In the genomic region with DNA sequence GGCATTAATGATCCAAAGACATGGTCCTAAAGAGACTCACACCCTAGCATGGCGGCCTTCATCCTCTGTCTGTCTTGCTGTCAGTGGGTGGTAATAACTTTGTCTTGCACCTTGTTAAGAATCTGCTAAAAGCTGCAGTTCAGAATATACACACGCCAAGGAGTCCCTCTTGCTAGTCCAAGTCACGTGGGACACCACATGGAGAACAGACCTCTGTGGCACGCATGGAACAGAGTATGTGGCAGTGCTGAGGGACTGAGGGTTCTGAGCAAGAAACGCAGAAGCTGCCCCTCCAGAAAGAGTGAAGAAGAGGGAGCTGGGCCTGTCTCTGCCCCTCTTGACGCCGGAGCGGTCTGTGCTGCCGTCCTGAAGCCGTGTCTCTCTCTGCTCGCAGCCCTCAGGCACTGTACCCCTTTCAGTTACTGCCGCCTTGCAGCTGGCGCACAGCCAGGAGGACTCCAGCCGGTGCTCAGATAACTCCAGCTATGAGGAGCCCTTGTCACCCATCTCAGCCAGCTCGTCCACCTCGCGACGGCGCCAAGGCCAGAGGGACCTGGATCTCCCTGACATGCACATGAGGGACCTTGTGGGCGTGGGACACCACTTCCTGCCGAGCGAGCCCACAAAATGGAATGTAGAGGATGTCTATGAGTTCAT, we compare ENCODE assay signal across 11 mouse cellular contexts. TPM values are rescaled to one million over a fixed set of nuclear protein-coding genes. Genes with fewer than 3 reads are reported as not detected.
A peak's percentile ranks its signal among the peaks of the same experiment; 100 is the strongest.
DNase-seq lines count a peak whose midpoint lies in the region; ATAC-seq lines count a peak whose summit lies in the region.
"Had no signal": no experiment of that assay in that cellular context is flagged by ENCODE, and none has a peak within 500 bp of the region (broad histone marks: within the 10 kb centered on the region; RNA-seq: fewer than 3 reads in every experiment).

No protein-coding gene starts in this region.

- DNase-seq in frontal cortex, postnatal 14 days (ENCODE audit: low spot score in 2 of 2), result no peak
- DNase-seq in left cerebral cortex, postnatal 4 days, result peak; percentile 53
- no peak for DNase-seq in left cerebral cortex, adult 18-20 months (ENCODE audit: low spot score in 2 of 2)
- DNase-seq in adrenal gland, postnatal 10 days, result peak; percentile 75
- no peak for DNase-seq in urinary bladder, postnatal 10 days (ENCODE audit: low spot score)
- DNase-seq in gastrocnemius, postnatal 36 days, result no peak
- DNase-seq: kidney, postnatal 14 days; right cerebral cortex, postnatal 4 days; thymus, postnatal 25 days had no signal

- 0 out of 2 replicates have a peak, but pooled peaks have one; percentile 41 for ATAC-seq in frontal cortex, adult (ENCODE audit: low TSS enrichment)
- peak; percentile 45; the same call in 1 of the 2 replicates for ATAC-seq in common myeloid progenitor, adult 5-6 weeks (replicated peaks; ENCODE audit: low read depth, poor library complexity, severe bottlenecking)

- intact Hi-C loops in left cerebral cortex, postnatal 4 days (cut with DNase I), result loop anchor here (2.0 kb wide), 1 partner anchor 37 kb away; no protein-coding TSS in a partner anchor
- intact Hi-C loops in gastrocnemius, postnatal 36 days (cut with DNase I), result no loop called here

RNA-seq across cellular contexts. Expression of a gene that starts 7.4 kb away (rescaled TPM):
- 1 to 10 TPM; 1.1 to 1.3 TPM for total RNA-seq in left cerebral cortex, postnatal 4 days (2021)
- under 1 TPM; 0.28 to 0.37 TPM for total RNA-seq in left cerebral cortex, adult 18-20 months (2021)
- total RNA-seq in adrenal gland, postnatal 10 days (2021), result under 1 TPM; 0.12 TPM
- total RNA-seq in common myeloid progenitor, adult 5-6 weeks (2017), result 0.09 TPM in 1 of 2 replicates, not detected in the other
- total RNA-seq in gastrocnemius, postnatal 36 days (2021), result under 1 TPM; 0.10 to 0.20 TPM

RNA-seq across cellular contexts. Expression of a gene that starts 58.1 kb away (rescaled TPM):
- total RNA-seq in left cerebral cortex, postnatal 4 days (2021), result 10 to 100 TPM; 62.4 to 66.2 TPM
- total RNA-seq in left cerebral cortex, adult 18-20 months (2021), result 10 to 100 TPM; 23.6 to 27.3 TPM
- total RNA-seq in adrenal gland, postnatal 10 days (2021), result 10 to 100 TPM; 33.7 to 36.5 TPM
- total RNA-seq in common myeloid progenitor, adult 5-6 weeks (2017), result 8.1 and 14.6 TPM in 2 replicates
- 10 to 100 TPM in 1 of 2 experiments, 1 to 10 TPM in 1; 8.4 to 10.4 TPM for total RNA-seq in gastrocnemius, postnatal 36 days (2021)

Comparison
In these comparisons a context has a peak if more than half of its experiments do, and no peak if none do; other contexts are left out.
1. DNase-seq: peak in left cerebral cortex, postnatal 4 days (single experiment) and adrenal gland, postnatal 10 days (single experiment); none in frontal cortex, postnatal 14 days (0 of 2), left cerebral cortex, adult 18-20 months (0 of 2), urinary bladder, postnatal 10 days (single experiment) and gastrocnemius, postnatal 36 days (0 of 2).